Mouse (Mus musculus) spleen, postnatal 10 days (tissue): ENCODE measurements at regions not wholly inside any gene's neighbourhood (a gene's known extent, or its start where the extent isn't known, plus 50 kb on each side); places are given as distances from the start of the nearest gene placed in this dataset.

Source experiments
- DNase-seq, 2 experiments: peaks; one replicate each; pipeline ENCODE4 v3.0.0; 2021 to 2022; ENCODE audit warnings: low spot score in 2 of 2

- DNase-seq: no peak
Measured at GRCm38 (mm10) chr1:190639846-190640245, 271.7 kb downstream of the Rps6kc1 start.

- no peak for DNase-seq
Measured at GRCm38 (mm10) chr1:190634935-190635334, 276.6 kb downstream of the Rps6kc1 start.

- DNase-seq: no peak
Measured at GRCm38 (mm10) chr1:190631641-190632040, 279.9 kb downstream of the Rps6kc1 start.

- no peak for DNase-seq
Measured at GRCm38 (mm10) chr1:190630193-190630592, 281.4 kb downstream of the Rps6kc1 start.

GRCm38 (mm10) chr1:190623916-190624315 lies 287.7 kb downstream of the Rps6kc1 start:
- no peak for DNase-seq

- no peak for DNase-seq
Measured at GRCm38 (mm10) chr1:190600425-190600824, 311.1 kb downstream of the Rps6kc1 start.

GRCm38 (mm10) chr1:190599622-190600021 lies 311.9 kb downstream of the Rps6kc1 start:
- no peak for DNase-seq

- no peak for DNase-seq
Measured at GRCm38 (mm10) chr1:190596209-190596608, 315.4 kb downstream of the Rps6kc1 start.

GRCm38 (mm10) chr1:190591621-190592020 lies 319.9 kb downstream of the Rps6kc1 start:
- DNase-seq: no peak

- DNase-seq: no peak
Measured at GRCm38 (mm10) chr1:190589586-190589985, 322.0 kb downstream of the Rps6kc1 start.

GRCm38 (mm10) chr1:190583272-190583671 lies 328.3 kb downstream of the Rps6kc1 start:
- no peak for DNase-seq

- DNase-seq: no peak
Measured at GRCm38 (mm10) chr1:190580653-190581052, 330.9 kb downstream of the Rps6kc1 start.

- DNase-seq: no peak
Measured at GRCm38 (mm10) chr1:190570981-190571380, 340.6 kb downstream of the Rps6kc1 start.

- no peak for DNase-seq
Measured at GRCm38 (mm10) chr1:190570563-190570962, 341.0 kb downstream of the Rps6kc1 start.

GRCm38 (mm10) chr1:190566744-190567143 lies 344.8 kb downstream of the Rps6kc1 start:
- no peak for DNase-seq

- DNase-seq: no peak
Measured at GRCm38 (mm10) chr1:190562865-190563457, 348.6 kb downstream of the Rps6kc1 start.

- no peak for DNase-seq
Measured at GRCm38 (mm10) chr1:190560086-190560485, 351.5 kb downstream of the Rps6kc1 start.

GRCm38 (mm10) chr1:190541892-190542291 lies 369.7 kb downstream of the Rps6kc1 start:
- DNase-seq: no peak

- DNase-seq: no peak
Measured at GRCm38 (mm10) chr1:190532879-190533676, 362.6 kb upstream of the Prox1 start.

GRCm38 (mm10) chr1:190531224-190531623 lies 360.7 kb upstream of the Prox1 start:
- DNase-seq: no peak

GRCm38 (mm10) chr1:190530079-190530478 lies 359.6 kb upstream of the Prox1 start:
- no peak for DNase-seq

- no peak for DNase-seq
Measured at GRCm38 (mm10) chr1:190527545-190528137, 357.1 kb upstream of the Prox1 start.

GRCm38 (mm10) chr1:190526634-190527033 lies 356.1 kb upstream of the Prox1 start:
- DNase-seq: no peak
